Mouse (Mus musculus): ENCODE results near the gene Tmem130.

- TF ChIP-seq CTCF (IDR thresholded peaks at IDR 0.05; ENCODE audit: extremely low read depth, insufficient read length, insufficient replicate concordance, low read depth, low read length) (no peak), POLR2A (IDR thresholded peaks at IDR 0.05; ENCODE audit: low read depth, low read length) (no peak)
These were observed 35.5 kb upstream of the Tmem130 start for GRCm38 (mm10) chr5:144797116-144797515.

All from small intestine, adult 2 months (tissue).